11 mouse cellular contexts compared by ENCODE assay signal in the genomic region with DNA sequence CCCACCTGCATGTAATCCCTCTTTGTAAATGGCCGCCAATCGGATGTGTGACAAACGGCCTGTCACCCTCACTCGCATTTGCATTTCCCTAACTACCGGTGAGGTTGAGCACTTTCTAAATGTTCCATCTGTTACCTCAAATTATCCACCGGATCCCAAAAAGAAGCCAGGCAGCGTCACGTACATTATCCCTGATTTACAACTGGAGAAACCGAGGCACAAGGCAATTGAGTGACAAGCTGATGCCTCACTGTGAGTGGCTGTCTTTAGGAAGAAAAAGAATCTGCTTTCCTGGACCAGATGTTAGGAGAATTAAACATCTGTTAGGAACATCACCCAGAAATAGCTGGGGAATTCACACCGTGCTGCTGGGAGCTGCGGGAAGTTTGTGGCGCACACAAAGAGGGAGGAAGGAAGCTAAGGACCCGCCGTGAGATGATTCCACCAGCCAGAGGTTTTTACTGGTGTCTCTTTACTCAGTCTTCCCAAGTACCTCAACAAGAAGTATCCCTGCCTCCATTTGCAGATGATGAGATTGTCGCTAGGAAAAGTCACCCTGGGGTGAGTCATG.
"Had no signal": no experiment of that assay in that cellular context is flagged by ENCODE, and none has a peak within 500 bp of the region (broad histone marks: within the 10 kb centered on the region; RNA-seq: fewer than 3 reads in every experiment).

No protein-coding gene starts in this region.

- H3K9ac ChIP-seq: liver, embryonic 15.5 days; midbrain, embryonic 12.5 days had no signal

- DNase-seq: kidney, postnatal 25 days; layer of hippocampus, adult 9-11 months; layer of hippocampus, postnatal 36 days; lung, adult 2 months; lung, postnatal 4 days; right cerebral cortex, postnatal 14 days had no signal

- H3K4me2 ChIP-seq: liver, embryonic 11.5 days; liver, embryonic 15.5 days; midbrain, embryonic 12.5 days had no signal

- H3K27ac ChIP-seq: liver, embryonic 15.5 days; midbrain, embryonic 12.5 days; stomach, postnatal 0 days had no signal

- H3K4me1 ChIP-seq: liver, embryonic 15.5 days; midbrain, embryonic 12.5 days had no signal

- H3K9me3 ChIP-seq: liver, embryonic 15.5 days; midbrain, embryonic 12.5 days had no signal

- ATAC-seq: lung, postnatal 0 days had no signal

- H3K4me3 ChIP-seq: liver, embryonic 15.5 days; midbrain, embryonic 12.5 days had no signal

- H3K36me3 ChIP-seq: liver, embryonic 15.5 days; midbrain, embryonic 12.5 days had no signal

- H3K27me3 ChIP-seq: liver, embryonic 15.5 days had no signal
